Mouse (Mus musculus): ENCODE data around the gene Comt.

GRCm38 (mm10) chr16:18462598-18462997, 35.9 kb upstream of the Comt start:
- TF ChIP-seq CTCF (IDR thresholded peaks at IDR 0.05; ENCODE audit: low read depth) (no peak), EP300 (IDR thresholded peaks at IDR 0.05; ENCODE audit: low read depth) (no peak)

Data from liver, embryonic 14.5 days (tissue).